Mouse (Mus musculus): ENCODE data around the gene Rab40c. TPM values are rescaled to one million over a fixed set of nuclear protein-coding genes. Genes with fewer than 3 reads are reported as not detected.

Rab40c gene
- polyA plus RNA-seq, 1 experiment, result 74.6 TPM

GRCm38 (mm10) chr17:25951803-25952623 is 32.5 kb upstream of the Rab40c start, which contains the start of gene A930017K11Rik:
Gene A930017K11Rik (minus strand): TSS chr17:25952565.
- 2% methylated on average over 57 of the region's 58 CpGs for WGBS

DNA sequence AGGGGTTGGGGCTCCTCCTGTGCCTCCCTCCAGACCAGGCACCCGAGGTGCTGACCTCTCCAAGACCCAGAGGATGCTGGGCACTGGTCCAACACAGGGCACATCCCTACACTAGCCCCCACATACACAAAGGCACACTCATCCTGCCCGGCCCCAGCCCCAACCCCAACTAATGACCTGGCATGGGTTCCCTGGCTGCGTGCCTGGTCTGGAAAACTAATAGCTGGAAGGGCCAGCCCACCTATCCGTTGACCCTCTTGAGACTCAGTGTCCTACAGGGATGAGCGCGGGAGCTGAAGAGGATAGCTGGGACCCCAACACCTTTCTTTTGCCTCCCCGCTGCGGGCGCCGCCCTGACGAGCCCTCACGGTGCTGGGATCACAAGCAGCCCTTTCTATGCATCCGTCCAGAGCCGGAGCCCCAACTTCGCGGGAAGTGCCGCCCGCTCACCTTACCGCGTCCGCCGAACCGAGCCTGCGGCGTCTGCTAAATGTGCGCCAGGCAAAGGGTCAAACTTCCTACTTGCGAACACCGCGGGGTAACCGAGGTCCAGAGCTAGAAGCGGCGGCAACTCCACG is 31.8 kb upstream of the Rab40c start:
- Histone ChIP-seq H3K27me3 (ENCODE audit: control insufficient read depth, insufficient read depth, low read length) (no peaks in the 10 kb centered on the region), H3K4me1 (ENCODE audit: control insufficient read depth, insufficient read depth, low read length) (peaks cover 41% of the 10 kb centered on the region), H3K4me3 (replicated peaks; ENCODE audit: insufficient read depth, low read depth, low read length) (peak overlapping the region; percentile 77), H3K27ac (ENCODE audit: insufficient read depth, low read length) (peak overlapping the region; percentile 52)
- no peak for TF ChIP-seq CTCF (IDR thresholded peaks at IDR 0.05; ENCODE audit: borderline replicate concordance, insufficient read depth, low read depth, low read length)
- no peak for TF ChIP-seq POLR2A (IDR thresholded peaks at IDR 0.05; ENCODE audit: borderline replicate concordance, insufficient read depth, low read length)
- WGBS, result 2% methylated on average over 33 of the region's 33 CpGs
- DNase-seq, result peak in 1 of 2 experiments; percentile 65

More at GRCm38 (mm10) chr17:25951803-25952623, 32.5 kb upstream of the Rab40c start, which contains the start of gene A930017K11Rik:
- peaks cover 48% of the 10 kb centered on the region for H3K4me1 ChIP-seq (ENCODE audit: control insufficient read depth, insufficient read depth, low read length)
- H3K4me3 ChIP-seq (replicated peaks; ENCODE audit: insufficient read depth, low read depth, low read length), result peak within 1 kb of the TSS; percentile 77
- no peaks in the 10 kb centered on the region for H3K27me3 ChIP-seq (ENCODE audit: control insufficient read depth, insufficient read depth, low read length)
- TF ChIP-seq CTCF (IDR thresholded peaks at IDR 0.05; ENCODE audit: borderline replicate concordance, insufficient read depth, low read depth, low read length) (no peak), POLR2A (IDR thresholded peaks at IDR 0.05; ENCODE audit: borderline replicate concordance, insufficient read depth, low read length) (0 out of 2 replicates have a peak, but pooled peaks have one; percentile 34)
- peak; percentile 54 to 61 for DNase-seq
- H3K27ac ChIP-seq (ENCODE audit: insufficient read depth, low read length), result peak within 1 kb of the TSS; percentile 52

DNA sequence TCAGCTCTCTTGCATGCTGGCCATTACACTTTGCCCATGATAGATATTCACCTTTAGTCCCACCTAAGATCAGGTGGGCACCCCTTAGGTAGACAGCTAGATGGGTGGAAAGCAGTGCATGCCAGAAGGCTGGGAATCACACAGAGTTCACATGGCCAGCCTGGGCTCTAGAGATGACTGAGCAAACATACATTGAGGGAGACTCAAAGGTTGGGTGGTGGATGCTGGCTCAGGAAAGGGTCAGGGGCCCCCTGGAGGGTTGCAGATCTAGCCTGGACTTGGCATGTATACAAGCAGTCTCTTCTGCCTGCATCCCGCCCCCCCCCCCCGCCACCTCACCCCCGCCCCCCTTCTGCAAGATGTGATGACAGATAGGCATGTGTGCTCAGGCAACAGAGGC is 31.2 kb upstream of the Rab40c start:
- H3K27me3 ChIP-seq (ENCODE audit: control insufficient read depth, insufficient read depth, low read length), result no peaks in the 10 kb centered on the region
- no peak for DNase-seq
- TF ChIP-seq POLR2A (IDR thresholded peaks at IDR 0.05; ENCODE audit: borderline replicate concordance, insufficient read depth, low read length) (no peak), CTCF (IDR thresholded peaks at IDR 0.05; ENCODE audit: borderline replicate concordance, insufficient read depth, low read depth, low read length) (no peak)
- WGBS, result 4% methylated on average over 3 of the region's 3 CpGs
- peaks cover 39% of the 10 kb centered on the region for H3K4me1 ChIP-seq (ENCODE audit: control insufficient read depth, insufficient read depth, low read length)
- peak overlapping the region; percentile 52; the same call in 1 of the 2 replicates for H3K27ac ChIP-seq (ENCODE audit: insufficient read depth, low read length)
- peak overlapping the region; percentile 77 for H3K4me3 ChIP-seq (replicated peaks; ENCODE audit: insufficient read depth, low read depth, low read length)

DNA sequence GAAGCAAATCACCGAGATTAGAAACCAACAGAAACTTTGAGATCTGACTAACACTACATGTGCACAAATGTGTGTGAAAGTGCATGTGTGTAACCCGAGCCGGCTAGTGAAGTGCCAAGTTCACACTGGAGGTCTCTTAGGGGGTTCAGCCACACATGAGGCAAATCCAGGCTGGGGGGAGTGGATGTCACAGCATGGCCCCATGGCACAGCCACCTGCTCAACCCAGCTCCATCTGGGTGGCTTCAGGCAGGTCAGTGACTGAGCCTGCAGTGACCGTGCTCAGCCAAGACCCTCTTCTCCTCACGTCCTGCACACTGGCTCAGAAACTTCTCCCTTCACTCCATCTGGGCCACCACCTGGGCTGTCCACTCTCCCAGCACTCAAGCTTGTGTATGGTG is 30.5 kb upstream of the Rab40c start:
- DNase-seq, result no peak
- peak overlapping the region; percentile 44 for H3K4me3 ChIP-seq (replicated peaks; ENCODE audit: insufficient read depth, low read depth, low read length)
- WGBS, result 17% methylated on average over 5 of the region's 5 CpGs
- no peaks in the 10 kb centered on the region for H3K27me3 ChIP-seq (ENCODE audit: control insufficient read depth, insufficient read depth, low read length)
- H3K4me1 ChIP-seq (ENCODE audit: control insufficient read depth, insufficient read depth, low read length), result peaks cover 34% of the 10 kb centered on the region
- peak overlapping the region; percentile 15 for H3K27ac ChIP-seq (ENCODE audit: insufficient read depth, low read length)
- no peak for TF ChIP-seq POLR2A (IDR thresholded peaks at IDR 0.05; ENCODE audit: borderline replicate concordance, insufficient read depth, low read length)
- TF ChIP-seq CTCF (IDR thresholded peaks at IDR 0.05; ENCODE audit: borderline replicate concordance, insufficient read depth, low read depth, low read length), result no peak

GRCm38 (mm10) chr17:25948051-25948450 is 28.5 kb upstream of the Rab40c start:
- no peaks in the 10 kb centered on the region for H3K27me3 ChIP-seq (ENCODE audit: control insufficient read depth, insufficient read depth, low read length)
- H3K27ac ChIP-seq (ENCODE audit: insufficient read depth, low read length), result no peak overlapping the region
- no peak for DNase-seq
- H3K4me1 ChIP-seq (ENCODE audit: control insufficient read depth, insufficient read depth, low read length), result peaks cover 21% of the 10 kb centered on the region
- TF ChIP-seq CTCF (IDR thresholded peaks at IDR 0.05; ENCODE audit: borderline replicate concordance, insufficient read depth, low read depth, low read length) (no peak), POLR2A (IDR thresholded peaks at IDR 0.05; ENCODE audit: borderline replicate concordance, insufficient read depth, low read length) (no peak)
- WGBS, result 17% methylated on average over 8 of the region's 8 CpGs
- H3K4me3 ChIP-seq (replicated peaks; ENCODE audit: insufficient read depth, low read depth, low read length), result no peak overlapping the region

DNA sequence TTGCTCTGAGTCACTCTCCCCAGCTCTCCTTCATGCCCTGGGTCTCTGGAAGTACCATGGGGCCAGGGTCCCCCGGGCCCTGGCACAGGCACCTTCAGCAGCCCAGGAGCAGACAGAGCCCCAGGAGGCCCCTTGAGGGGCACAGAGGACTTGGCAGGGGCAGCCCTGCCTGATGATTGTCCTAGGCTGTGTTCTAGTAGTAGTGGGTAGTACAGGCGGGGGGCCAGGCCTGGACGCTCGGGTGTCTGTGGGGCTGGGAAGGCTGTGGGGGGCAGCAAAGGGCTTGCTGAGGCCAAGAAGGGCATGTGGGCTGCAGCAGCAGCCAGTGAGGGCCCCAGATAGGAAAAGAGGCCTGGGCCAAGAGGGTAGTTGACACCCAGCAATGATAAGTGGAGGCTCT is 28.0 kb upstream of the Rab40c start:
- DNase-seq, result no peak
- WGBS, result 52% methylated on average over 4 of the region's 4 CpGs
- Histone ChIP-seq H3K4me3 (replicated peaks; ENCODE audit: insufficient read depth, low read depth, low read length) (no peak overlapping the region), H3K27ac (ENCODE audit: insufficient read depth, low read length) (no peak overlapping the region), H3K27me3 (ENCODE audit: control insufficient read depth, insufficient read depth, low read length) (no peaks in the 10 kb centered on the region), H3K4me1 (ENCODE audit: control insufficient read depth, insufficient read depth, low read length) (peaks cover 17% of the 10 kb centered on the region)
- TF ChIP-seq CTCF (IDR thresholded peaks at IDR 0.05; ENCODE audit: borderline replicate concordance, insufficient read depth, low read depth, low read length) (no peak), POLR2A (IDR thresholded peaks at IDR 0.05; ENCODE audit: borderline replicate concordance, insufficient read depth, low read length) (no peak)

GRCm38 (mm10) chr17:25946891-25947290 is 27.4 kb upstream of the Rab40c start:
- H3K4me3 ChIP-seq (replicated peaks; ENCODE audit: insufficient read depth, low read depth, low read length), result no peak overlapping the region
- TF ChIP-seq POLR2A (IDR thresholded peaks at IDR 0.05; ENCODE audit: borderline replicate concordance, insufficient read depth, low read length), result no peak
- no peak for TF ChIP-seq CTCF (IDR thresholded peaks at IDR 0.05; ENCODE audit: borderline replicate concordance, insufficient read depth, low read depth, low read length)
- 60% methylated on average over 8 of the region's 8 CpGs for WGBS
- DNase-seq, result no peak
- no peaks in the 10 kb centered on the region for H3K27me3 ChIP-seq (ENCODE audit: control insufficient read depth, insufficient read depth, low read length)
- H3K4me1 ChIP-seq (ENCODE audit: control insufficient read depth, insufficient read depth, low read length), result peaks cover 12% of the 10 kb centered on the region
- H3K27ac ChIP-seq (ENCODE audit: insufficient read depth, low read length), result no peak overlapping the region
